Mouse (Mus musculus) erythroblast, embryonic 14.5 days (primary cell): ENCODE data around the gene Gab2. TPM values are rescaled to one million over a fixed set of nuclear protein-coding genes. Genes with fewer than 3 reads are reported as not detected.

Source experiments
- H3K27me3 ChIP-seq: 2 replicates; pipeline ENCODE4 v1.6.1; 2012; ENCODE audit warnings: inconsistent platforms; ENCODE audit not compliant: control insufficient read depth
- H3K36me3 ChIP-seq: 2 replicates; pipeline ENCODE4 v1.6.1; 2012; ENCODE audit warnings: mild to moderate bottlenecking, inconsistent platforms; ENCODE audit not compliant: control insufficient read depth
- H3K4me1 ChIP-seq: 2 replicates; pipeline ENCODE4 v1.6.1; 2012; ENCODE audit warnings: inconsistent platforms; ENCODE audit not compliant: control insufficient read depth
- H3K4me3 ChIP-seq: replicated peaks from 2 replicates; pipeline ENCODE3; 2012; ENCODE audit warnings: moderate library complexity, mild to moderate bottlenecking, inconsistent platforms
- H3K9me3 ChIP-seq: 2 replicates; pipeline ENCODE4 v1.6.1; 2012; ENCODE audit warnings: low read length, inconsistent platforms, mixed read lengths; ENCODE audit not compliant: control insufficient read depth
- GATA1 ChIP-seq: IDR thresholded peaks from 2 replicates; pipeline ENCODE4 v1.6.1; 2012; ENCODE audit warnings: low read length, inconsistent platforms, mixed read lengths
- TAL1 ChIP-seq: IDR thresholded peaks from 3 replicates; pipeline ENCODE4 v1.6.1; 2012; ENCODE audit warnings: low read length, inconsistent platforms, mixed read lengths
- polyA plus RNA-seq: library from polyadenylated mRNA; stranded (reverse); fragments of >175 nt; gene quantifications from 2 replicates; pipeline ENCODE4 v1.2.3, GENCODE M21; 2012

The Gab2 gene
- polyA plus RNA-seq, 1 experiment: 0.03 TPM

DNA sequence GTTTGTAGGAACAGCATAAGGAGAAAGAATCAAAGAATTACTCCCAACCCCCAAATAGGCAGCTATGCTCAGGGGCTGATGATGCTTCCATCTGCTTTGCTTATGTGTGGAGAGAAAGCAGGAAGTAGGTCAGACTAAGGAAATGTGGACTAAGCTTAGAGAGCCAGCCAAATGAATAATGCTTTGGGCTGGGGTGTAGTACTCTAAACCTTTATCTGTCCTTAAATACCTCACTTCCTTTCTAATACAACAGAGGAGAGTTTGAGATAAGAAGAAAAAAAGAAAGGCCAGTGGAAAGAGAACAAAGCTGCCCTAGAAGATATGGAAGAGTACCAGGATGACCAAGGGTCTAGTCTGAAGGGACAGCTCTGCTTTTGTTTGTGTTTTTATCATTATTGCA is 189.0 kb downstream of the Gab2 start:
- no peaks in the 10 kb centered on the region for H3K27me3 ChIP-seq
- peaks cover 15% of the 10 kb centered on the region for H3K4me1 ChIP-seq
- TF ChIP-seq GATA1: no peak
- TF ChIP-seq TAL1: no peak
- peaks cover 3% of the 10 kb centered on the region; the same call in 1 of the 2 replicates for H3K36me3 ChIP-seq
- H3K9me3 ChIP-seq: no peaks in the 10 kb centered on the region
- no peak overlapping the region for H3K4me3 ChIP-seq

DNA sequence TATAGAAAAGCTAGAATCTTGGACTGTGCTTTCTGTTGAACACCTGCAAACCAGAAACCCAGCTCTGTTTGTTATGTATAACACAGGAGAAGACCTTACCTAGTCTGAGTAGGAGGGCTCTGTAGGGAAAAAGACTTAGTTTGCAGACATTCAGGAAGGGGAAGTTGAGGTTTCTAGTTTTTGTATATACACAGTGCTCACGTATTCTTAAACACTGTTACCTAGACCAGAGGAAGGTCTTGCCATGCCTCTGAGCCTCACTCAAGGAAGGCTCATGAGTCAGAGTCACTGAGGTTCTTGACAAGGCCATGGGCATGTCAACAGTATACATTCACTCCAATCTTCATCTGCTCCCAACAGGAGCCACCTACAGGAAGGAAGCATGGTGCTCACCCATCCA is 189.7 kb downstream of the Gab2 start:
- Histone ChIP-seq H3K4me3 (no peak overlapping the region), H3K27me3 (no peaks in the 10 kb centered on the region), H3K4me1 (peaks cover 15% of the 10 kb centered on the region), H3K9me3 (no peaks in the 10 kb centered on the region), H3K36me3 (peaks cover 3% of the 10 kb centered on the region; the same call in 1 of the 2 replicates)
- TF ChIP-seq GATA1 (no peak), TAL1 (no peak)

DNA sequence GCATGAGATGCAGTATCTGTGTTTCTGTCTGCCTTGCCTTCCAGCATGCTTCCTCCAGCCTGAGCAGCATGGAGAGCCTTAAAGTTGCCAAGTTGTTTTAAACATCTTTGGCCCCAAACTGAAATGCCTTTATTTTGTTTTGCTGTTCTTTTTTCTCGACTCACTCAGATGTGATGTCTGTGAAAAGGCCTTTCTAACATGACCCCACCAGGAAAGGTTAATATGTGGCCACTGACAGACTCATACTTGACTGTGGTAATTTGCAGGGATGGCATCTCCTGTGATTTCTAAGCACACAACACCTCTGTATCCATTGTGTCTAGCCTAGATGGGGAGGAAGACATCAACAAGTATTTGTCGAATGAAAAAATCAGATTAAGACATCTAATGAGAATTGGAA is 215.6 kb downstream of the Gab2 start:
- Histone ChIP-seq H3K9me3 (no peaks in the 10 kb centered on the region), H3K4me3 (no peak overlapping the region), H3K36me3 (peaks cover 9% of the 10 kb centered on the region), H3K4me1 (peaks cover 2% of the 10 kb centered on the region), H3K27me3 (no peaks in the 10 kb centered on the region)
- no peak for TF ChIP-seq GATA1
- no peak for TF ChIP-seq TAL1

DNA sequence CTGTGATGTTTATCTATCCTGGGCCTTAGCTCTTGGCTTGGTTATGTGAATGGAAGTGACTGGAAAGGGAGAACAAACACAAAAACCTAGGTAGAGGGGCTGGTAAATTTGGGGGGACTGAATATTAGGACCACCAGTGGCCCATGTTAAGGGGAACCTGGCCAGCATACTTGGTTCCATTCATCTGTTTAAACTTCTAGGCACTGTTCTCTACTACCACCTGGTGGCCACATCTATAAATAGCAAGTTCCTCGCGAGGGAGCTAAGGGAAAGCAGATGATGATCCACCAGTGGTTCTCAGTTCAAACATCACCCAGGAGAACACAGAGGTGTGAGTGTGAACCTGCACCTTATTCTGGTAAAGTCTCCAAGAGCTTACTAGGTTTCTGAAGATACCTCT is 216.1 kb downstream of the Gab2 start:
- no peaks in the 10 kb centered on the region for H3K9me3 ChIP-seq
- H3K27me3 ChIP-seq: no peaks in the 10 kb centered on the region
- TF ChIP-seq TAL1: no peak
- TF ChIP-seq GATA1: no peak
- no peak overlapping the region for H3K4me3 ChIP-seq
- peaks cover 12% of the 10 kb centered on the region for H3K36me3 ChIP-seq
- H3K4me1 ChIP-seq: peaks cover 2% of the 10 kb centered on the region

DNA sequence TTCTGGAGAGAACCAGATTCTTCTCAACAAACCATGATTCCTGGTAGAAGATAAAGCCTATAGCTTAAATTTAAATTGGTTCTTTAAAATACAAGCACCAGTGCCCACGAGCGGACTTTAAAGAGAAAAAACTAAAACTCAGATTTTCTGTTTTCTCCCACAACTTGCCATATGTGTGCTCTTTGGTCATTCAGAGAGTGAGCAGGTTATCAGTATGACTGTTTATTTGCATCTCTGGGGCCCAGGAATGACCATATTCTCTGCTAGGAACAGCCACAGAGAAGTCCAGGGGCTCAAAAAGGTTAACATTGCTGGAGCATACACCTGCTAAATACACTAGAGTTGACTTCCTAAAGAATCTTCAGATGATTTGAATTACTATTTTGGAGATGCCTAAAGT is 216.9 kb downstream of the Gab2 start:
- TF ChIP-seq TAL1 (no peak), GATA1 (no peak)
- H3K36me3 ChIP-seq: peaks cover 19% of the 10 kb centered on the region
- no peaks in the 10 kb centered on the region for H3K9me3 ChIP-seq
- no peaks in the 10 kb centered on the region for H3K27me3 ChIP-seq
- no peak overlapping the region for H3K4me3 ChIP-seq
- H3K4me1 ChIP-seq: no peaks in the 10 kb centered on the region; the same call in 1 of the 2 replicates

DNA sequence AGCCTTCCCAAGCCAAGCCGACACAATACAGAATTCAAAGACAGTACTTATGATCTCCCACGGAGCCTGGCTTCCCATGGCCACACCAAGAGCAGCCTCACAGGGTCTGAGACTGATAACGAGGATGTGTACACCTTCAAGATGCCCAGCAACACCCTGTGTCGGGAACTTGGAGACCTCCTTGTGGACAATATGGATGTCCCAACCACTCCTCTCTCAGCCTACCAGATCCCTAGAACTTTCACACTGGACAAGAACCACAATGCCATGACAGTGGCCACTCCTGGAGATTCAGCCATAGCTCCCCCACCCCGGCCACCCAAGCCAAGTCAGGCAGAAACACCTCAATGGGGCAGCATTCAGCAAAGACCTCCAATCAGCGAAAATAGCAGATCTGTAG is 217.6 kb downstream of the Gab2 start:
- no peaks in the 10 kb centered on the region for H3K27me3 ChIP-seq
- TF ChIP-seq GATA1: no peak
- TF ChIP-seq TAL1: no peak
- H3K4me1 ChIP-seq: no peaks in the 10 kb centered on the region; the same call in 1 of the 2 replicates
- no peak overlapping the region for H3K4me3 ChIP-seq
- no peaks in the 10 kb centered on the region for H3K9me3 ChIP-seq
- H3K36me3 ChIP-seq: peaks cover 24% of the 10 kb centered on the region

DNA sequence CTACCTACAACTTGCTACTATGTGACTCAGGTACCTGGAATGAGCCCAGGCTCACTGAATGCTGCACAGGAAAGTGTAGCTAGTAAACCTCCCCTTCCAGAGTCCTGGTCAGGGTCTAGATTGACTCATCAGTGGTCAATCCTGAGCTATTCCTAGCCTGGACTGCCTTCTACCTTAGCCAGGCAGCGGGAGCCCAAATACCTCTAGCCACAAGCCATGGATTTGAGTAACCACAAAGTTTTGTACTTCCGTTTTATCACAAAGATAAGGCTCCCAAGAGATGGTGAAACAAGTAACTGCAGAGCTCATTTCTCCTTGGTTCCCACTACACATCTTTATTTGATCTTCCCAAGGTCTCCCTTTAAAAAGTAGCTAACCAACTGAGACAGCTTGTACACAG is 219.5 kb downstream of the Gab2 start:
- H3K36me3 ChIP-seq: peaks cover 38% of the 10 kb centered on the region
- TF ChIP-seq GATA1 (no peak), TAL1 (no peak)
- H3K4me3 ChIP-seq: no peak overlapping the region
- H3K9me3 ChIP-seq: no peaks in the 10 kb centered on the region
- peaks cover 6% of the 10 kb centered on the region for H3K4me1 ChIP-seq
- no peaks in the 10 kb centered on the region for H3K27me3 ChIP-seq

DNA sequence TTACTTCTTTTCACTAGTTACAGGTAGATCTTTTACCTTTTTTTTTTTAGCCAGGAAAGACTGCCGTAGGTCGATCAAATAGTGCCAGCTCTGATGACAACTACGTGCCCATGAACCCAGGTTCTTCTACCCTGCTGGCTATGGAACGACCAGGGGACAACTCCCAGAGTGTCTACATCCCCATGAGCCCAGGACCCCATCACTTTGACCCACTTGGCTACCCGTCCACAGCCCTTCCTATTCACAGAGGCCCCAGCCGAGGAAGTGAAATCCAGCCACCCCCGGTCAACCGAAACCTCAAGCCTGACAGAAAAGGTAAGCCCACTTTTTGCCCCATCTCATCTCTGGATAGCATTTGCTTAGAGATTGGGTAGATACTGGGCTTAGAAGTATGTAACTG is 219.9 kb downstream of the Gab2 start:
- TF ChIP-seq TAL1 (no peak), GATA1 (no peak)
- H3K36me3 ChIP-seq: peaks cover 38% of the 10 kb centered on the region
- no peaks in the 10 kb centered on the region for H3K27me3 ChIP-seq
- no peaks in the 10 kb centered on the region for H3K9me3 ChIP-seq
- H3K4me3 ChIP-seq: no peak overlapping the region
- peaks cover 6% of the 10 kb centered on the region for H3K4me1 ChIP-seq

DNA sequence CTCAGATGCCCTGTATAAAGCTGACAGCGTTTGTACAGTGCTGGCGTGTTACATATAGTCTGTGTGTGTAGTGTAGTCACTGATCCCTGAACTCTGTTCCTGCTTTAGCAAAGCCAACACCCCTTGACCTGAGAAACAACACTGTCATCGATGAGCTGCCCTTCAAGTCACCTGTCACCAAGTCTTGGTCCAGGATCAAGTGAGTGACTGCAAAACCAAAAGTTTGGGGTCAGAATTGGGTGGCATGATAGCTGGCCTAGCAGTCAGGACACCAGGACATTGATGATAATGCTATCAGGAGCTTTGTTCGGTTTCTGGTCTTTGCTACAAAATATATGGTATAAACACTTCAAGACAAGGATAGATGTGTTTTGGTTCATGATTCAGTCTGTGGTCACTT is 220.9 kb downstream of the Gab2 start:
- H3K4me3 ChIP-seq: no peak overlapping the region
- H3K27me3 ChIP-seq: no peaks in the 10 kb centered on the region
- TF ChIP-seq TAL1 (no peak), GATA1 (no peak)
- peaks cover 6% of the 10 kb centered on the region for H3K4me1 ChIP-seq
- peaks cover 41% of the 10 kb centered on the region for H3K36me3 ChIP-seq
- no peaks in the 10 kb centered on the region for H3K9me3 ChIP-seq

DNA sequence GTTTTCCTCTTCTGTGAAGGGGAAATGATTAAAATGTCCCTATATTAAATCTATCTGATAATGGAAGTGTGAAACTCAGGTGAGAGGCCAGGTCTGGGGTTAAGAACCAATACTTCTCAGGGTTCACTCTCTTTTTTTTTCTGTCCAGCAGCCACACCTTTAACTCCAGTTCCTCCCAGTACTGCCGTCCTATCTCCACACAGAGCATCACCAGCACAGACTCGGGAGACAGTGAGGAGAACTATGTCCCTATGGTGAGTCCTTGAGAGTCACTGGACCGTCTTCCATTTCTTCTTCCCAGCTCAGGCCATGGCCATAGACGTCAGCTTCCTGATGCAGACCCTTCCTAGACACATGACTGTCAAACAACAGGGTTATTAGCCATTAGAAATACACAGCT is 221.5 kb downstream of the Gab2 start:
- Histone ChIP-seq H3K4me1 (peaks cover 6% of the 10 kb centered on the region), H3K9me3 (no peaks in the 10 kb centered on the region), H3K27me3 (no peaks in the 10 kb centered on the region), H3K4me3 (no peak overlapping the region), H3K36me3 (peaks cover 41% of the 10 kb centered on the region)
- TF ChIP-seq TAL1: no peak
- no peak for TF ChIP-seq GATA1
